Mouse (Mus musculus): ENCODE results near the gene Fgf11.

DNA sequence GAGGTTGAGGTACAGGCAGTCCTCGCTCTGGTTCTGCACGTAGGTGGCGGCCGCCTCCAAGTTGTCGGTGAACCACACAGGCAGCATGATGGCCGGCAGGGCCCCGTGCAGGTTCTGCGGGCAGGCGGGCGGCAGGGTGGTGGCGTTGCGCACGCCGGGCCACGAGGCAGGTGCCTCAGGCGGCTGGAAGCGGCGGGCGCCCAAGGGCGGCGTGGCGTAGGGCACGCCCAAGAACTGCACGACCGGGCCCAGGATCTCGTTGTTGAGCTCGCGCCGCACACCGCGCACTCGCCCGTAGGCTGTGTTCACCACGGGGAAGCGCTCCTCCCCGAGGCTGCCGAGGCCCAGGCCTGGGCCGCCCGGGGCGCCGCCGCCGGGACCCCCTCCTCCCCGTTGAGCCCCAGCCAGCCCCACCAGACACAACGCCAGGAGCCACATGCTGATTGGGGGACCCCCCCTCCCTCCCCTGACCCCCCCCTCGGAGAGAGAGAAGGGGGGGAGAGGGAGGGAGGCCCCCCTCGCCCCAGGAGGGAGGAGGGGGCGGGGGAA is 32.4 kb upstream of the Fgf11 start:
- TF ChIP-seq CTCF (IDR thresholded peaks at IDR 0.05; ENCODE audit: extremely low read depth, insufficient read depth, insufficient read length, insufficient replicate concordance) (no peak), POLR2A (IDR thresholded peaks at IDR 0.05; ENCODE audit: low read depth, low read length) (no peak)

Measured in spleen, adult 2 months (tissue).